Mouse (Mus musculus) forebrain, embryonic 15.5 days (tissue): ENCODE results near the gene Celf6. TPM values are rescaled to one million over a fixed set of nuclear protein-coding genes. Genes with fewer than 3 reads are reported as not detected.

Source experiments
- ATAC-seq: fragments of 200-750 bp; cut with Nextera tagmentation; replicated peaks from 2 replicates; pipeline ENCODE4 v1.8.0; 2017; ENCODE audit warnings: mild to moderate bottlenecking, moderate TSS enrichment, moderate library complexity
- H3K27ac ChIP-seq: fragments of 300-500 bp; sonication (generic); replicated peaks from 2 replicates; pipeline ENCODE4 v1.5.1; 2015; ENCODE audit warnings: mild to moderate bottlenecking, inconsistent platforms
- H3K27me3 ChIP-seq: fragments of 300-500 bp; sonication (generic); 2 replicates; pipeline ENCODE4 v1.6.1; 2015; ENCODE audit warnings: inconsistent platforms
- H3K36me3 ChIP-seq: fragments of 300-500 bp; sonication (generic); 2 replicates; pipeline ENCODE4 v1.6.1; 2015; ENCODE audit warnings: mild to moderate bottlenecking, inconsistent platforms
- H3K4me1 ChIP-seq: fragments of 300-500 bp; sonication (generic); 2 replicates; pipeline ENCODE4 v1.6.1; 2015; ENCODE audit warnings: inconsistent platforms
- H3K4me2 ChIP-seq: fragments of 300-500 bp; sonication (generic); replicated peaks from 2 replicates; pipeline ENCODE4 v1.6.1; 2015; ENCODE audit warnings: mild to moderate bottlenecking, inconsistent platforms
- H3K4me3 ChIP-seq: fragments of 300-500 bp; sonication (generic); 2 replicates; pipeline ENCODE4 v1.5.1; 2015; ENCODE audit warnings: mild to moderate bottlenecking, inconsistent platforms
- H3K9ac ChIP-seq: fragments of 300-500 bp; sonication (generic); replicated peaks from 2 replicates; pipeline ENCODE4 v1.6.1; 2015; ENCODE audit warnings: mild to moderate bottlenecking, inconsistent platforms
- H3K9me3 ChIP-seq: fragments of 300-500 bp; sonication (generic); 2 replicates; pipeline ENCODE4 v1.6.1; 2016; ENCODE audit warnings: inconsistent platforms
- WGBS: fragments of 180-500 bp; shearing (Covaris S2); methylation state at CpG from one replicate; pipeline ENCODE4 v1.1.7; 2015; ENCODE audit warnings: mixed read lengths; 5-methylcytosine and 5-hydroxymethylcytosine counted together
- polyA plus RNA-seq: library from polyadenylated mRNA; unstranded; fragments of >200 nt; fragmentation: Nextera tagmentation; extraction: Ambion mirVana; gene quantifications from 2 replicates; pipeline ENCODE4 v1.2.1, GENCODE M21; 2015

Celf6 gene
- polyA plus RNA-seq, 1 experiment from 2014 or later = 34.3 TPM

- peak; percentile 90 for ATAC-seq
- peak overlapping the region; percentile 89 for H3K27ac ChIP-seq
- H3K9me3 ChIP-seq = no peaks in the 10 kb centered on the region
- H3K4me2 ChIP-seq = peak overlapping the region; percentile 52
- peak overlapping the region; percentile 28 for H3K4me3 ChIP-seq
- H3K27me3 ChIP-seq = 0 out of 2 replicates have a peak, but pooled peaks cover 3% of the 10 kb centered on the region
- H3K9ac ChIP-seq = peak overlapping the region; percentile 20
- H3K4me1 ChIP-seq = peaks cover 37% of the 10 kb centered on the region
- no peaks in the 10 kb centered on the region for H3K36me3 ChIP-seq
- WGBS = 18% methylated on average over 12 of the region's 12 CpGs
These were observed 11.3 kb downstream of the Celf6 start for GRCm38 (mm10) chr9:59588710-59589671.

- H3K4me3 ChIP-seq = 0 out of 2 replicates have a peak overlapping the region, but pooled peaks have one; percentile 28
- 76% methylated on average over 10 of the region's 10 CpGs for WGBS
- H3K27me3 ChIP-seq = 0 out of 2 replicates have a peak, but pooled peaks cover 3% of the 10 kb centered on the region
- no peak for ATAC-seq
- no peaks in the 10 kb centered on the region for H3K36me3 ChIP-seq
- peaks cover 32% of the 10 kb centered on the region for H3K4me1 ChIP-seq
- no peaks in the 10 kb centered on the region for H3K9me3 ChIP-seq
- peak overlapping the region; percentile 52 for H3K4me2 ChIP-seq
- H3K9ac ChIP-seq = no peak overlapping the region
- H3K27ac ChIP-seq = peak overlapping the region; percentile 89
These were observed 12.2 kb downstream of the Celf6 start for GRCm38 (mm10) chr9:59589703-59590439.

- Histone ChIP-seq H3K4me3 (no peak overlapping the region), H3K36me3 (no peaks in the 10 kb centered on the region; the same call in 1 of the 2 replicates), H3K4me2 (no peak overlapping the region), H3K4me1 (no peaks in the 10 kb centered on the region), H3K27me3 (no peaks in the 10 kb centered on the region), H3K9me3 (no peaks in the 10 kb centered on the region), H3K27ac (no peak overlapping the region), H3K9ac (no peak overlapping the region)
- WGBS = 80% methylated on average over 8 of the region's 8 CpGs
- no peak for ATAC-seq
These were observed 23.9 kb downstream of the Celf6 start for GRCm38 (mm10) chr9:59601661-59602060.

- no peaks in the 10 kb centered on the region for H3K27me3 ChIP-seq
- no peaks in the 10 kb centered on the region for H3K9me3 ChIP-seq
- no peak overlapping the region for H3K27ac ChIP-seq
- 57% methylated on average over 6 of the region's 6 CpGs for WGBS
- no peaks in the 10 kb centered on the region; the same call in 1 of the 2 replicates for H3K36me3 ChIP-seq
- no peak for ATAC-seq
- H3K4me1 ChIP-seq = no peaks in the 10 kb centered on the region
- H3K4me2 ChIP-seq = no peak overlapping the region
- no peak overlapping the region for H3K9ac ChIP-seq
- H3K4me3 ChIP-seq = no peak overlapping the region
These were observed 28.2 kb downstream of the Celf6 start for GRCm38 (mm10) chr9:59605967-59606366.

GRCm38 (mm10) chr9:59610950-59611349 lies 33.2 kb downstream of the Celf6 start:
- no peak for ATAC-seq
- Histone ChIP-seq H3K9ac (no peak overlapping the region), H3K36me3 (no peaks in the 10 kb centered on the region), H3K4me3 (no peak overlapping the region), H3K4me1 (no peaks in the 10 kb centered on the region), H3K27ac (no peak overlapping the region), H3K9me3 (no peaks in the 10 kb centered on the region), H3K4me2 (no peak overlapping the region), H3K27me3 (no peaks in the 10 kb centered on the region)
- 87% methylated on average over 2 of the region's 2 CpGs for WGBS

- Histone ChIP-seq H3K9ac (no peak overlapping the region), H3K4me1 (peaks cover 27% of the 10 kb centered on the region), H3K4me2 (no peak overlapping the region), H3K4me3 (no peak overlapping the region), H3K9me3 (no peaks in the 10 kb centered on the region), H3K36me3 (no peaks in the 10 kb centered on the region), H3K27ac (no peak overlapping the region), H3K27me3 (no peaks in the 10 kb centered on the region)
- 84% methylated on average over 2 of the region's 2 CpGs for WGBS
- ATAC-seq = no peak
These were observed 38.1 kb downstream of the Celf6 start for GRCm38 (mm10) chr9:59615797-59616196.

GRCm38 (mm10) chr9:59616622-59617306 lies 39.0 kb downstream of the Celf6 start, which contains the start of gene Parp6:
Gene Parp6, plus strand, starts transcription at chr9:59617284.
- peaks cover 27% of the 10 kb centered on the region for H3K4me1 ChIP-seq
- H3K4me2 ChIP-seq = peak within 1 kb of the TSS; percentile 61
- no peaks in the 10 kb centered on the region for H3K9me3 ChIP-seq
- H3K9ac ChIP-seq = peak within 1 kb of the TSS; percentile 90
- H3K36me3 ChIP-seq = 0 out of 2 replicates have a peak, but pooled peaks cover under 1% of the 10 kb centered on the region
- peak within 1 kb of the TSS; percentile 95 for H3K27ac ChIP-seq
- peak; percentile 98 for ATAC-seq
- WGBS = 1% methylated on average over 23 of the region's 36 CpGs
- peak within 1 kb of the TSS; percentile 95 for H3K4me3 ChIP-seq
- H3K27me3 ChIP-seq = no peaks in the 10 kb centered on the region

GRCm38 (mm10) chr9:59617307-59617973 lies 39.7 kb downstream of the Celf6 start:
- Histone ChIP-seq H3K27me3 (no peaks in the 10 kb centered on the region), H3K9me3 (no peaks in the 10 kb centered on the region), H3K27ac (peak overlapping the region; percentile 95), H3K4me3 (peak overlapping the region; percentile 95), H3K4me2 (peak overlapping the region; percentile 61), H3K36me3 (peaks cover 6% of the 10 kb centered on the region), H3K4me1 (peaks cover 27% of the 10 kb centered on the region), H3K9ac (peak overlapping the region; percentile 90)
- peak; percentile 92 for ATAC-seq
- under 1% methylated on average over 52 of the region's 58 CpGs for WGBS

- no peaks in the 10 kb centered on the region for H3K9me3 ChIP-seq
- H3K36me3 ChIP-seq = peaks cover 79% of the 10 kb centered on the region
- H3K4me1 ChIP-seq = no peaks in the 10 kb centered on the region
- H3K9ac ChIP-seq = no peak overlapping the region
- no peak overlapping the region for H3K4me3 ChIP-seq
- H3K4me2 ChIP-seq = no peak overlapping the region
- WGBS = 83% methylated on average over 1 of the region's 1 CpGs
- no peaks in the 10 kb centered on the region for H3K27me3 ChIP-seq
- H3K27ac ChIP-seq = no peak overlapping the region
- no peak for ATAC-seq
These were observed 60.7 kb downstream of the Celf6 start for GRCm38 (mm10) chr9:59638372-59638771.

GRCm38 (mm10) chr9:59639936-59640335 lies 62.2 kb downstream of the Celf6 start:
- ATAC-seq = no peak
- Histone ChIP-seq H3K4me3 (no peak overlapping the region), H3K27ac (no peak overlapping the region), H3K4me2 (no peak overlapping the region), H3K9me3 (no peaks in the 10 kb centered on the region), H3K9ac (no peak overlapping the region), H3K4me1 (no peaks in the 10 kb centered on the region), H3K27me3 (no peaks in the 10 kb centered on the region), H3K36me3 (peaks cover 74% of the 10 kb centered on the region)
- WGBS = 91% methylated on average over 4 of the region's 4 CpGs

GRCm38 (mm10) chr9:59641320-59641719 lies 63.6 kb downstream of the Celf6 start:
- no peaks in the 10 kb centered on the region for H3K4me1 ChIP-seq
- no peak overlapping the region for H3K27ac ChIP-seq
- no peaks in the 10 kb centered on the region for H3K27me3 ChIP-seq
- WGBS = 90% methylated on average over 2 of the region's 2 CpGs
- no peak overlapping the region for H3K9ac ChIP-seq
- no peaks in the 10 kb centered on the region for H3K9me3 ChIP-seq
- ATAC-seq = no peak
- H3K4me2 ChIP-seq = no peak overlapping the region
- peaks cover 72% of the 10 kb centered on the region for H3K36me3 ChIP-seq
- no peak overlapping the region for H3K4me3 ChIP-seq
